Mouse (Mus musculus) limb, embryonic 11.5 days (tissue): ENCODE results near the gene BC048679. TPM values are rescaled to one million over a fixed set of nuclear protein-coding genes. Genes with fewer than 3 reads are reported as not detected.
"Not testable (repeated sequence)": the region's sequence is repeated elsewhere in the genome, so short reads cannot be mapped to it uniquely, and the experiment has no call there.

Source experiments
- ATAC-seq: fragments of 200-750 bp; cut with Nextera tagmentation; 2 replicates; pipeline ENCODE4 v1.8.0; 2017; ENCODE audit warnings: low read depth; ENCODE audit not compliant: insufficient number of reproducible peaks, low FRiP score, low TSS enrichment
- DNase-seq: peaks from one replicate; pipeline ENCODE4 v3.0.0-alpha.2; 2015; ENCODE audit warnings: low spot score
- H3K27ac ChIP-seq: fragments of 300-500 bp; sonication (generic); replicated peaks from 2 replicates; pipeline ENCODE4 v1.5.1; 2014; ENCODE audit warnings: low read depth, mild to moderate bottlenecking, low read length
- H3K27me3 ChIP-seq: fragments of 300-500 bp; sonication (generic); 2 replicates; pipeline ENCODE4 v1.6.1; 2014; ENCODE audit warnings: mild to moderate bottlenecking, low read length, mixed read lengths; ENCODE audit not compliant: control insufficient read depth, insufficient read depth
- H3K36me3 ChIP-seq: fragments of 300-500 bp; sonication (generic); 2 replicates; pipeline ENCODE4 v1.6.1; 2014; ENCODE audit warnings: mild to moderate bottlenecking, low read length, moderate library complexity, mixed read lengths; ENCODE audit not compliant: control insufficient read depth, insufficient read depth
- H3K4me1 ChIP-seq: fragments of 300-500 bp; sonication (generic); 2 replicates; pipeline ENCODE4 v1.6.1; 2014; ENCODE audit warnings: low read length, mixed read lengths; ENCODE audit not compliant: control insufficient read depth, insufficient read depth
- H3K4me2 ChIP-seq: fragments of 300-500 bp; sonication (generic); 2 replicates; pipeline ENCODE4 v1.6.1; 2014; ENCODE audit warnings: low read depth, mild to moderate bottlenecking, moderate library complexity; ENCODE audit not compliant: severe bottlenecking
- H3K4me3 ChIP-seq: fragments of 300-500 bp; sonication (generic); 2 replicates; pipeline ENCODE4 v1.5.1; 2014; ENCODE audit warnings: low read depth, low read length
- H3K9ac ChIP-seq: fragments of 300-500 bp; sonication (generic); 2 replicates; pipeline ENCODE4 v1.6.1; 2014; ENCODE audit warnings: mild to moderate bottlenecking, low read length
- H3K9me3 ChIP-seq: fragments of 300-500 bp; sonication (generic); 2 replicates; pipeline ENCODE4 v1.6.1; 2016; ENCODE audit warnings: low read length; ENCODE audit not compliant: control insufficient read depth
- WGBS: fragments of 180-500 bp; shearing (Covaris S2); extraction: QIAGEN DNeasy Blood & Tissue Kit; methylation state at CpG from one replicate; pipeline ENCODE4 v1.1.7; 2014; 5-methylcytosine and 5-hydroxymethylcytosine counted together
- polyA plus RNA-seq: library from polyadenylated mRNA; unstranded; fragments of >200 nt; fragmentation: Nextera tagmentation; extraction: Ambion mirVana; gene quantifications from 2 replicates; pipeline ENCODE4 v1.2.1, GENCODE M21; 2014

BC048679 gene
- polyA plus RNA-seq, 1 experiment from 2014 or later: not detected

- Histone ChIP-seq H3K36me3 (no peaks in the 10 kb centered on the region), H3K9me3 (no peaks in the 10 kb centered on the region), H3K27me3 (peaks cover 9% of the 10 kb centered on the region), H3K4me1 (no peaks in the 10 kb centered on the region), H3K4me3 (no peak overlapping the region), H3K9ac (no peak overlapping the region), H3K27ac (no peak overlapping the region), H3K4me2 (no peak overlapping the region)
- no peak for DNase-seq
- WGBS: 11% methylated on average over 9 of the region's 9 CpGs
- ATAC-seq: 0 out of 2 replicates have a peak, but pooled peaks have one; percentile 13
These were observed 8.4 kb downstream of the BC048679 start for GRCm38 (mm10) chr7:81489649-81490048.

GRCm38 (mm10) chr7:81480800-81481199 is 17.3 kb downstream of the BC048679 start:
- H3K36me3 ChIP-seq: no peaks in the 10 kb centered on the region
- H3K27me3 ChIP-seq: 0 out of 2 replicates have a peak, but pooled peaks cover 17% of the 10 kb centered on the region
- no peaks in the 10 kb centered on the region for H3K9me3 ChIP-seq
- H3K4me3 ChIP-seq: no peak overlapping the region
- H3K4me2 ChIP-seq: no peak overlapping the region
- no peak for DNase-seq
- no peak for ATAC-seq
- H3K4me1 ChIP-seq: peaks cover 5% of the 10 kb centered on the region; the same call in 1 of the 2 replicates
- H3K9ac ChIP-seq: no peak overlapping the region
- no peak overlapping the region for H3K27ac ChIP-seq
- 20% methylated on average over 8 of the region's 8 CpGs for WGBS

GRCm38 (mm10) chr7:81479531-81480090 is 18.5 kb downstream of the BC048679 start:
- Histone ChIP-seq H3K27me3 (0 out of 2 replicates have a peak, but pooled peaks cover 17% of the 10 kb centered on the region), H3K4me3 (no peak overlapping the region), H3K36me3 (no peaks in the 10 kb centered on the region), H3K4me1 (peaks cover 5% of the 10 kb centered on the region; the same call in 1 of the 2 replicates), H3K27ac (no peak overlapping the region), H3K9me3 (no peaks in the 10 kb centered on the region), H3K9ac (no peak overlapping the region), H3K4me2 (no peak overlapping the region)
- 18% methylated on average over 3 of the region's 3 CpGs for WGBS
- ATAC-seq (no peak), DNase-seq (no peak)

GRCm38 (mm10) chr7:81478261-81478660 is 19.8 kb downstream of the BC048679 start:
- not testable (repeated sequence) for H3K9me3 ChIP-seq, H3K4me3 ChIP-seq, DNase-seq, H3K4me2 ChIP-seq, H3K36me3 ChIP-seq, H3K4me1 ChIP-seq, H3K9ac ChIP-seq, H3K27ac ChIP-seq, ATAC-seq
- 0 out of 2 replicates have a peak, but pooled peaks cover 17% of the 10 kb centered on the region for H3K27me3 ChIP-seq

- Histone ChIP-seq H3K4me1 (peaks cover 5% of the 10 kb centered on the region; the same call in 1 of the 2 replicates), H3K36me3 (no peaks in the 10 kb centered on the region), H3K27me3 (0 out of 2 replicates have a peak, but pooled peaks cover 17% of the 10 kb centered on the region), H3K4me2 (peak overlapping the region; percentile 33), H3K27ac (no peak overlapping the region), H3K9ac (no peak overlapping the region), H3K4me3 (0 out of 2 replicates have a peak overlapping the region, but pooled peaks have one; percentile 8), H3K9me3 (no peaks in the 10 kb centered on the region)
- ATAC-seq (peak; percentile 21; the same call in 1 of the 2 replicates), DNase-seq (peak; percentile 54)
- 3% methylated on average over 24 of the region's 24 CpGs for WGBS
These were observed 21.2 kb downstream of the BC048679 start for GRCm38 (mm10) chr7:81476833-81477232.

- Histone ChIP-seq H3K4me1 (peaks cover 5% of the 10 kb centered on the region; the same call in 1 of the 2 replicates), H3K27me3 (0 out of 2 replicates have a peak, but pooled peaks cover 17% of the 10 kb centered on the region), H3K27ac (no peak overlapping the region), H3K4me2 (no peak overlapping the region), H3K9ac (no peak overlapping the region), H3K9me3 (no peaks in the 10 kb centered on the region), H3K36me3 (no peaks in the 10 kb centered on the region), H3K4me3 (no peak overlapping the region)
- WGBS: 80% methylated on average over 3 of the region's 3 CpGs
- DNase-seq (no peak), ATAC-seq (no peak)
These were observed 22.9 kb downstream of the BC048679 start for GRCm38 (mm10) chr7:81475221-81475620.

- H3K9me3 ChIP-seq: no peaks in the 10 kb centered on the region
- H3K27me3 ChIP-seq: no peaks in the 10 kb centered on the region
- H3K36me3 ChIP-seq: no peaks in the 10 kb centered on the region
- ATAC-seq (no peak), DNase-seq (no peak)
- no peaks in the 10 kb centered on the region for H3K4me1 ChIP-seq
- no peak overlapping the region for H3K27ac ChIP-seq
- H3K9ac ChIP-seq: no peak overlapping the region
- 76% methylated on average over 9 of the region's 9 CpGs for WGBS
- no peak overlapping the region for H3K4me3 ChIP-seq
- no peak overlapping the region for H3K4me2 ChIP-seq
These were observed 33.1 kb downstream of the BC048679 start for GRCm38 (mm10) chr7:81464906-81465450.

GRCm38 (mm10) chr7:81464116-81464515 is 34.0 kb downstream of the BC048679 start:
- H3K4me3 ChIP-seq: no peak overlapping the region
- no peaks in the 10 kb centered on the region for H3K4me1 ChIP-seq
- no peaks in the 10 kb centered on the region for H3K36me3 ChIP-seq
- DNase-seq: peak; percentile 81
- 2% methylated on average over 4 of the region's 4 CpGs for WGBS
- no peak overlapping the region for H3K4me2 ChIP-seq
- H3K27ac ChIP-seq: no peak overlapping the region
- no peaks in the 10 kb centered on the region for H3K9me3 ChIP-seq
- no peaks in the 10 kb centered on the region for H3K27me3 ChIP-seq
- H3K9ac ChIP-seq: no peak overlapping the region
- no peak for ATAC-seq
